Mouse (Mus musculus): ENCODE measurements around the gene AC124502.3. TPM values are rescaled to one million over a fixed set of nuclear protein-coding genes. Genes with fewer than 3 reads are reported as not detected.
A peak's percentile ranks its signal among the peaks of the same experiment; 100 is the strongest.

Gene AC124502.3
- polyA plus RNA-seq, 1 experiment from 2014 or later: 2.4 TPM

GRCm38 (mm10) chr19:5094746-5095417, 56.2 kb downstream of the AC124502.3 start:
- peaks cover 24% of the 10 kb centered on the region for H3K36me3 ChIP-seq (ENCODE audit: control insufficient read depth, insufficient read depth, low read length)
- WGBS: 21% methylated on average over 11 of the region's 11 CpGs
- ATAC-seq: no peak
- H3K27ac ChIP-seq (ENCODE audit: low read depth, low read length): peak overlapping the region; percentile 80
- H3K4me2 ChIP-seq (ENCODE audit: low read length): peak overlapping the region; percentile 78
- H3K27me3 ChIP-seq (replicated peaks; ENCODE audit: control insufficient read depth, insufficient read depth, low read length): no peaks in the 10 kb centered on the region
- peak overlapping the region; percentile 59 for H3K9ac ChIP-seq (ENCODE audit: low read depth, low read length)
- H3K4me1 ChIP-seq (ENCODE audit: control insufficient read depth, insufficient read depth, low read depth, low read length): peaks cover 49% of the 10 kb centered on the region
- H3K4me3 ChIP-seq (ENCODE audit: low read length): peak overlapping the region; percentile 33
- H3K9me3 ChIP-seq (ENCODE audit: control insufficient read depth, low read length): no peaks in the 10 kb centered on the region

GRCm38 (mm10) chr19:5095887-5096474, 57.3 kb downstream of the AC124502.3 start:
- Histone ChIP-seq H3K27me3 (replicated peaks; ENCODE audit: control insufficient read depth, insufficient read depth, low read length) (no peaks in the 10 kb centered on the region), H3K9me3 (ENCODE audit: control insufficient read depth, low read length) (no peaks in the 10 kb centered on the region), H3K27ac (ENCODE audit: low read depth, low read length) (peak overlapping the region; percentile 9; the same call in 1 of the 2 replicates), H3K9ac (ENCODE audit: low read depth, low read length) (peak overlapping the region; percentile 92; the same call in 1 of the 2 replicates), H3K4me1 (ENCODE audit: control insufficient read depth, insufficient read depth, low read depth, low read length) (peaks cover 49% of the 10 kb centered on the region), H3K4me2 (ENCODE audit: low read length) (peak overlapping the region; percentile 78), H3K4me3 (ENCODE audit: low read length) (peak overlapping the region; percentile 73), H3K36me3 (ENCODE audit: control insufficient read depth, insufficient read depth, low read length) (peaks cover 26% of the 10 kb centered on the region)
- 7% methylated on average over 8 of the region's 9 CpGs for WGBS
- no peak for ATAC-seq

GRCm38 (mm10) chr19:5097521-5098362, 59.1 kb downstream of the AC124502.3 start:
- Histone ChIP-seq H3K4me1 (ENCODE audit: control insufficient read depth, insufficient read depth, low read depth, low read length) (peaks cover 49% of the 10 kb centered on the region), H3K27me3 (replicated peaks; ENCODE audit: control insufficient read depth, insufficient read depth, low read length) (no peaks in the 10 kb centered on the region), H3K9me3 (ENCODE audit: control insufficient read depth, low read length) (no peaks in the 10 kb centered on the region), H3K4me2 (ENCODE audit: low read length) (peak overlapping the region; percentile 78), H3K36me3 (ENCODE audit: control insufficient read depth, insufficient read depth, low read length) (peaks cover 17% of the 10 kb centered on the region), H3K4me3 (ENCODE audit: low read length) (peak overlapping the region; percentile 73), H3K27ac (ENCODE audit: low read depth, low read length) (peak overlapping the region; percentile 92), H3K9ac (ENCODE audit: low read depth, low read length) (peak overlapping the region; percentile 92)
- peak; percentile 22 for ATAC-seq
- WGBS: 4% methylated on average over 30 of the region's 31 CpGs

GRCm38 (mm10) chr19:5098363-5099143, 59.9 kb downstream of the AC124502.3 start, which contains the start of gene Cnih2:
Gene Cnih2, minus strand, starts transcription at chr19:5098521.
- H3K4me2 ChIP-seq (ENCODE audit: low read length): peak within 1 kb of the TSS; percentile 78
- H3K4me3 ChIP-seq (ENCODE audit: low read length): peak within 1 kb of the TSS; percentile 73
- peak within 1 kb of the TSS; percentile 92 for H3K27ac ChIP-seq (ENCODE audit: low read depth, low read length)
- 2% methylated on average over 17 of the region's 48 CpGs for WGBS
- no peaks in the 10 kb centered on the region for H3K9me3 ChIP-seq (ENCODE audit: control insufficient read depth, low read length)
- peak within 1 kb of the TSS; percentile 92 for H3K9ac ChIP-seq (ENCODE audit: low read depth, low read length)
- peaks cover 16% of the 10 kb centered on the region for H3K36me3 ChIP-seq (ENCODE audit: control insufficient read depth, insufficient read depth, low read length)
- H3K27me3 ChIP-seq (replicated peaks; ENCODE audit: control insufficient read depth, insufficient read depth, low read length): no peaks in the 10 kb centered on the region
- peaks cover 47% of the 10 kb centered on the region for H3K4me1 ChIP-seq (ENCODE audit: control insufficient read depth, insufficient read depth, low read depth, low read length)
- ATAC-seq: peak; percentile 70

Other genes starting within 250 kb of the AC124502.3 start
- gene Rbm4, start 245.0 kb upstream of the AC124502.3 start, polyA plus RNA-seq (2015; fragmentation: Nextera tagmentation; extraction: Ambion mirVana): 67.2 and 73.6 TPM in 2 replicates
- 21.3 and 24.2 TPM in 2 replicates for gene Gm21992, start 227.3 kb upstream of the AC124502.3 start, polyA plus RNA-seq (2015; fragmentation: Nextera tagmentation; extraction: Ambion mirVana)
- 59.5 and 65.0 TPM in 2 replicates for gene Rbm14, start 227.3 kb upstream of the AC124502.3 start, polyA plus RNA-seq (2015; fragmentation: Nextera tagmentation; extraction: Ambion mirVana)
- gene Ccs, start 199.6 kb upstream of the AC124502.3 start, polyA plus RNA-seq (2015; fragmentation: Nextera tagmentation; extraction: Ambion mirVana): 38.4 and 43.0 TPM in 2 replicates
- 0.57 and 0.74 TPM in 2 replicates for gene Ccdc87, start 199.5 kb upstream of the AC124502.3 start, polyA plus RNA-seq (2015; fragmentation: Nextera tagmentation; extraction: Ambion mirVana)
- gene Ctsf, start 183.8 kb upstream of the AC124502.3 start, polyA plus RNA-seq (2015; fragmentation: Nextera tagmentation; extraction: Ambion mirVana): 87.0 and 90.1 TPM in 2 replicates
- gene Actn3, start 161.0 kb upstream of the AC124502.3 start, polyA plus RNA-seq (2015; fragmentation: Nextera tagmentation; extraction: Ambion mirVana): 2.7 and 3.5 TPM in 2 replicates
- gene Zdhhc24, start 160.2 kb upstream of the AC124502.3 start, polyA plus RNA-seq (2015; fragmentation: Nextera tagmentation; extraction: Ambion mirVana): 22.5 and 23.4 TPM in 2 replicates
- 8.1 and 8.8 TPM in 2 replicates for gene Bbs1, start 132.3 kb upstream of the AC124502.3 start, polyA plus RNA-seq (2015; fragmentation: Nextera tagmentation; extraction: Ambion mirVana)
- 102 and 115 TPM in 2 replicates for gene Dpp3, start 110.6 kb upstream of the AC124502.3 start, polyA plus RNA-seq (2015; fragmentation: Nextera tagmentation; extraction: Ambion mirVana)
- gene Peli3, start 95.8 kb upstream of the AC124502.3 start, polyA plus RNA-seq (2015; fragmentation: Nextera tagmentation; extraction: Ambion mirVana): 13.5 and 14.6 TPM in 2 replicates
- gene Mrpl11, start 76.7 kb upstream of the AC124502.3 start, polyA plus RNA-seq (2015; fragmentation: Nextera tagmentation; extraction: Ambion mirVana): 91.6 and 106 TPM in 2 replicates
- 0.41 and 0.47 TPM in 2 replicates for gene Npas4, start 48.6 kb upstream of the AC124502.3 start, polyA plus RNA-seq (2015; fragmentation: Nextera tagmentation; extraction: Ambion mirVana)
- 15.0 and 16.6 TPM in 2 replicates for gene Slc29a2, start 15.0 kb upstream of the AC124502.3 start, polyA plus RNA-seq (2015; fragmentation: Nextera tagmentation; extraction: Ambion mirVana)
- 116 and 133 TPM in 2 replicates for gene B4gat1, start 65 bp upstream of the AC124502.3 start, polyA plus RNA-seq (2015; fragmentation: Nextera tagmentation; extraction: Ambion mirVana)
- 25.6 and 26.6 TPM in 2 replicates for gene Brms1, start 2.5 kb downstream of the AC124502.3 start, polyA plus RNA-seq (2015; fragmentation: Nextera tagmentation; extraction: Ambion mirVana)
- gene Rin1, start 11.6 kb downstream of the AC124502.3 start, polyA plus RNA-seq (2015; fragmentation: Nextera tagmentation; extraction: Ambion mirVana): 0.64 and 0.72 TPM in 2 replicates
- 14.5 and 25.2 TPM in 2 replicates for gene Cd248, start 29.2 kb downstream of the AC124502.3 start, polyA plus RNA-seq (2015; fragmentation: Nextera tagmentation; extraction: Ambion mirVana)
- 38.5 and 49.0 TPM in 2 replicates for gene Tmem151a, start 46.6 kb downstream of the AC124502.3 start, polyA plus RNA-seq (2015; fragmentation: Nextera tagmentation; extraction: Ambion mirVana)
- gene Yif1a, start 49.6 kb downstream of the AC124502.3 start, polyA plus RNA-seq (2015; fragmentation: Nextera tagmentation; extraction: Ambion mirVana): 60.7 and 65.8 TPM in 2 replicates
- 361 and 364 TPM in 2 replicates for gene Cnih2, start 59.6 kb downstream of the AC124502.3 start, polyA plus RNA-seq (2015; fragmentation: Nextera tagmentation; extraction: Ambion mirVana)
- 230 and 231 TPM in 2 replicates for gene Rab1b, start 68.2 kb downstream of the AC124502.3 start, polyA plus RNA-seq (2015; fragmentation: Nextera tagmentation; extraction: Ambion mirVana)
- 85.6 and 87.8 TPM in 2 replicates for gene Klc2, start 79.7 kb downstream of the AC124502.3 start, polyA plus RNA-seq (2015; fragmentation: Nextera tagmentation; extraction: Ambion mirVana)
- gene Pacs1, start 234.2 kb downstream of the AC124502.3 start, polyA plus RNA-seq (2015; fragmentation: Nextera tagmentation; extraction: Ambion mirVana): 47.6 and 56.9 TPM in 2 replicates

Data from hindbrain, embryonic 16.5 days (tissue).